Mouse (Mus musculus) fibroblast of lung, adult 2 months (primary cell): ENCODE results near the gene Fam111a.
A peak's percentile ranks its signal among the peaks of the same experiment; 100 is the strongest.

ENCODE experiments used
- DNase-seq: peaks from one replicate; pipeline ENCODE4 v3.0.0-alpha.2; 2011; ENCODE audit warnings: low read depth

Fam111a gene

DNA sequence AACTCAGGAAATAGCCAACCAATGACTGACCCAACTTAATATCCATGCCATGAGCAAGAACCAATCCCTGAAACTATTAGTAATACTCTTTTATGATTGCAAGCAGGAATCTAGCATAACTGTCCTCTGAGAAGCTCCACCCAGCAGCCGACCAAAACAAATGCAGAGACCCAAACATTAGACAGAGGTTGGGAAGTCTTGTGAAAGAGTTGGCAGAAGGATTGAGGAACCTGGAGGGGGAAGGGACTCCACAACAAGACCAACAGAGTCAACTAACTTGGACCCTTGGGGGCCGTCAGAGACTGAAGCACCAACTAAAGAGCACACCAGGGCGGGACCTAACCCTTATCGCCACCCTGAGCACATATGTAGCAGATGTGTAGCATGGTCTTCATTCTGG is 12.7 kb downstream of the Fam111a start:
- DNase-seq, result no peak

GRCm38 (mm10) chr19:12564197-12564596 is 18.7 kb downstream of the Fam111a start:
- DNase-seq, result no peak

DNA sequence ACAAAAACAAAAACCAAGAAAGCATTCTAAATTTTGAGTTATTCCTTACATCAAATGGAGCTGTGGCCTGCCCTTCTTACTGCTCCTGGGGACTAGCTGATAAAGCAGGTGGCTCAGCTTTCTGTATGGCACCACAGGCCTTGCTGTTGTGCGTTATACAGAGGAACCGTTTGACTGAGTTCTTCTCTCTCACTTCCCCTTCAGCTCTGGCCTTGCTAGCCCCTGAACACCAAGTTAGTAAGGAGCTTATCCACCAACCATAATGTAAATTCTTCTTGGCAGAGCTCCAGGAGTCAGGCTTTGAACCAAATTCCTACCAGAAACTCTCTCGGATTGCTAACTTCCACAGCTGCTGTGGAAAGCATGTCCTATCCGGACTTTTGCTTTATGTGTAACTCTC is 21.5 kb downstream of the Fam111a start:
- no peak for DNase-seq

GRCm38 (mm10) chr19:12570866-12571265 is 25.3 kb downstream of the Fam111a start:
- no peak for DNase-seq

GRCm38 (mm10) chr19:12571687-12572086 is 26.1 kb downstream of the Fam111a start:
- DNase-seq, result no peak

DNA sequence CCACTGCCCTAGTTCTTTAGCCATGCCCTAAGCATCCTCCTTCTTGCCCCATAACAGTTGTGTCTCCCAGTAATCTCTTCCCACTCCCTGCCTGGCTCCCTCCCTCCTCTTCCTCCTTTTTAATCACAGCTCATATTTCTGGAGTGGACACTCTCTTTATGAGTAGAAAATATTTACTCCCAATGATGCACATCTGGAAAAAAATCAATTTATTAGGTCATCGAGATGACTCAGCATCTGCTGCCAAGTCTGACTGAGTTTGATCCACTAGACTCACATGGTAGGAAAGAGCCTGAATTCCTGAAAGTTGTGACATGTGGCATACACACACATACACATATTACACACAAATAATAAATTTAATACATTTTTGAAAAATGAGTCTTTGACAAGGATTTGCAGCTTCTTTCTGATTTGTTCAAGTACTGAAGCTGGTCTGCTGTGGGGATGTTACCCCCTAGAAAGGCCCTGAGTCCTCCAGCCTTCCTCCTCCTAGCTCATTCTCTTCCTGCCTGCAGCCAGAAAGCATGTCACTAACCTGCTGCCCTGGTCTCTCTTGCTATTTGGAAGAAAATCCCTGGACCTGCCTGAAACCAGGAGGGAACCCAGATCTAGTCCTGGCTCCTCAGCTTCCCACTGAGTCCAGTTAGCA is 27.2 kb downstream of the Fam111a start:
- no peak for DNase-seq

GRCm38 (mm10) chr19:12573266-12574011 is 27.9 kb downstream of the Fam111a start:
- DNase-seq, result peak; percentile 89

DNA sequence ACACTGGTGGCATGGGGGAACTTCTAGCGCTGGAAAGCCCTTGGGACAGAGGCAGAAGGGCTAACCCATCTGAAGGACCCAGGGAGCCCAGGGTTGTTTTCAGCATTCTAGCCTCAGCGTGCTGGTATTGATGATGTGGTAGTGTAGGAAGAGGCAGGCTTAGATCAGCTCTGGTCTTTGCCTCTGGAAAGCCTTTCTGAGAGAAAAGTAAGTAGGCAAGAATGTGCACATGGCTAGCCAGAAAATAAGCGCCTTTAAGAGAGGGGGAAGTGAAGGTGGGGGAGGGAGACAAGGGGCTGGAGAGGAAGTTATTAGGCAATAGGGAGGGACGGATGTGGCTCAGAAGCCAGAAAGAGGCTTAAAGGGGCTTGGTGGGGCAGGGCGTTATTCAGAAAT is 28.5 kb downstream of the Fam111a start:
- DNase-seq, result no peak

GRCm38 (mm10) chr19:12575107-12575506 is 29.6 kb downstream of the Fam111a start:
- DNase-seq, result peak; percentile 71

- no peak for DNase-seq
Measured at GRCm38 (mm10) chr19:12575514-12575913, 30.0 kb downstream of the Fam111a start.

DNA sequence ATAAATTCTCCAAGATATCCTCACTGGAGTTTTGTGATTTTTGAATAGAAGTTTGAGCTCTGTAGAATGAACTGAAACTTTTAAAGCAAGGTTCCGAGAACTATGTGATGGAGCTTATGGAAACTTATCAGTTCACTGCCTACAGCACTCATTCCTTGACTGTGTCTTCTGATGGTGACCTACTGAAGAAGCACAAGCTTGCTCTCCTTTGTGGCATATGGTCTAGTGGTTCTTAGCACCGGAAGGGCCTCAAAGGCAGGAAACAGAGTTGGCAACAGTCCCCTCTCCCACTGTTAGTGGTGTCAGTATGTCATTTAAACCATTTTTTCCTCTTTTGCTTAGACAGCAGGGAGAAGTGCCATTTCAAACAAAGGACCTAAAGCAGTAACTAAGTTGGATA is 31.1 kb downstream of the Fam111a start:
- DNase-seq, result no peak

DNA sequence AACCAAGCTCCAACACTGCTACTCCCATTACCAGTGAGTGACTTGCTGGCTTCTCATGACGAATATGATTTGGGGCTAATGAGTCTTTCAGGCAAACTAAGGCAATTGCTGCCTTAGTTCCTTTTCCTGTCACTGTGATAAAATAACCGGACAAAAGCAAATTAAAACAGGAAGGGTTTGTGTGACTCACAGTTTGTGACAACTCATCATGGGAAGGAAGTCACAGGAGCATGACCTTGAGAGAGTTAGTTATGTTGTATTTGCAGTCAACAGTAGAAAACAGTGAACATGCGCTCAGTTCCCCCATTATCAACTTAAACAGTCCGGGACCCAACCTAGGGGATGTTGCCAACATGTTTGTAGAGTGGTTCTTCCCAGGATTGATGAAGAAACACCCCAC is 39.8 kb downstream of the Fam111a start:
- DNase-seq, result no peak

GRCm38 (mm10) chr19:12591908-12592307 is 46.4 kb downstream of the Fam111a start:
- DNase-seq, result peak; percentile 70

GRCm38 (mm10) chr19:12595135-12595529 is 49.6 kb downstream of the Fam111a start:
- no peak for DNase-seq

- DNase-seq, result peak; percentile 66
Measured at GRCm38 (mm10) chr19:12595530-12596289, 50.2 kb downstream of the Fam111a start.

DNA sequence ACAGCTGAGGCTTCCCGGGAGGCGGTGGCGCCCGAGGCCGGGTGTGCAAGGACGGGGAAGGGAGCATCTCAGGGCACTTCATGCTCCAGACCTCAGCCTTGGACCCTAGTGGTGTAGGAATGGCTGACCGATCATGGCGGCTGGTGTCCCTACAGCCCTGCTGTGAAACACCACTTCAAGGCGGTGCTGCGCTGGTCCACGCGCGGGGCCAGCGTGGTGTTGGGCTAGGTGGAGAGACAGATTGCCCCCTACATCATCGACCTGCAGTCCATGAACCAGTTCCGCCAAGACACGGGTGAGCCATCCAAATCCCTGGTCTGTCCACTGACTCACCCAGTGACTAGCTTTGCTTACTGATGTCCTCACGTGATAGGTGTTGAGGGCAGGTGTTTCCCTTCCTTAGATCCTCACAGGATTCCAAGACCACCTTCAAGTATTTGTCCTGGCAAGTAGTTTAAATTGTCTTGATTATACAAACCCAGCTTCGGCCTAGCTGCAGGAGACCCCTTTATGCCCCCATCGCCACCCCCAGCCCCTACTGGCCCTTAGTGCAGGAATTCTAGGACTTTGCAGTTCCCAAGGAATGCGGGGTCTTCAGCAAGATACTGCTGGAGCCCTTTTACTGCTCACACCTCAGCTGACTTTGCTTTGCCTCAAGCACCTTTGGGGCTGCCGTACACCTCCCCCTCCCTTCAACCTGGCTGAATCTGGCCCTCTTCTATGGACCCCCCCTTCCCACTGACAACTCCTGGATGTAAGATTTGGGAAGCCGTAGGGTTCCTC is 50.9 kb downstream of the Fam111a start:
- DNase-seq, result no peak

- DNase-seq, result no peak
Measured at GRCm38 (mm10) chr19:12597073-12597405, 51.5 kb downstream of the Fam111a start.

- no peak for DNase-seq
Measured at GRCm38 (mm10) chr19:12598674-12599073, 53.1 kb downstream of the Fam111a start.

GRCm38 (mm10) chr19:12599674-12600073 is 54.1 kb downstream of the Fam111a start, which contains the start of gene Gm4952:
Gm4952 (plus strand) TSS chr19:12599974.
- no peak for DNase-seq

GRCm38 (mm10) chr19:12600684-12601480 is 55.3 kb downstream of the Fam111a start:
- no peak for DNase-seq

- no peak for DNase-seq
Measured at GRCm38 (mm10) chr19:12608336-12608735, 62.8 kb downstream of the Fam111a start.
